Mouse (Mus musculus) ES-E14 (cell line): ENCODE results near the gene Hlcs.

Experiments used
- CHD2 ChIP-seq: IDR thresholded peaks from 2 replicates; pipeline ENCODE4 v1.6.1; 2014; ENCODE audit warnings: mild to moderate bottlenecking, low read depth, low read length, inconsistent platforms
- MAFK ChIP-seq: IDR thresholded peaks from 2 replicates; pipeline ENCODE4 v1.6.1; 2014; ENCODE audit warnings: mild to moderate bottlenecking, low read depth, low read length, inconsistent platforms; ENCODE audit not compliant: insufficient read depth

- no peak for TF ChIP-seq CHD2
- TF ChIP-seq MAFK: no peak
Observed at GRCm38 (mm10) chr16:94163051-94163450, 150.3 kb downstream of the Hlcs start.
